Mouse (Mus musculus): ENCODE results near the gene Plcb1.

The Plcb1 gene

GRCm38 (mm10) chr2:134785970-134786855 is at the start of gene Plcb1:
Gene Plcb1, plus strand, starts transcription at chr2:134786067.
- DNase-seq (ENCODE audit: low spot score) = peak; percentile 47

GRCm38 (mm10) chr2:134755537-134755936 is 30.3 kb upstream of the Plcb1 start:
- DNase-seq (ENCODE audit: low spot score) = no peak

DNA sequence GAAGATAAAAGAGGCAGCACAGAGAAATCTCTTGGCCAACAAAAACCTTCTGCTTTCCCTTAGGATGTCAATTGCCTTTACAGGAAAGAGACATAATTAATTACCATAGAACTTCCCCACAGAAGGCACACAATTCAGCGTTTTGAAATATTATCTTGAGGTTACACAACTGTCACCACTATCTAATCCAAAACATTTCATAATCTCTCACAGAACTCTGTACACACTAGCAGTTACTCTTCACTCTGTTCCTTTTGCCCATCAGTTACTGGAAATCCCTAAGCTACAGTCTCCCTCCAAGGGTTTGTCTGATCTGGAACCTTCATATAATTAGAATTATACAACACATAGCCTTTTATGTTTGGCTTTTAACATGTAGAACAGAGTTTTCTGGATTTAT is 29.8 kb upstream of the Plcb1 start:
- DNase-seq (ENCODE audit: low spot score) = no peak

GRCm38 (mm10) chr2:134761029-134761428 is 24.8 kb upstream of the Plcb1 start:
- DNase-seq (ENCODE audit: low spot score) = no peak

GRCm38 (mm10) chr2:134763406-134763990 is 22.4 kb upstream of the Plcb1 start:
- no peak for DNase-seq (ENCODE audit: low spot score)

DNA sequence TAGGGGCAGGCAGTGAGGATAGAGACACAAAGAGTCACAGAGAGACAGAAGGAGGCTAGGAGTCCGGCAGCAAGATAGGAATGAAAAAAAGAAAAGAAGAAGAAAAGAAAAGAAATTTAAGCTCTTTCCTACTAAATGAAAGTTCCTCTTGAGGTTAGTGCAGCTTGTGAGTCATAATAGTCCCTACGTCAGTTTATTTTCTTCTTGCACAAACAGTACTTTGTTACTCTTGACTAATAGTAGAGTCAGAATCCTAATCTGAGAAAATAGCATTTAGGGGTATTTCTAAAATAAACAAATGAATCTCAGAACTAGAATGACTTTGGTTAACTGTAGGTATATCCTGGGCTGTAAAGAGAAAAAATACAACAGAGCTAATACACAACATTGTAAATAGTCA is 21.4 kb upstream of the Plcb1 start:
- DNase-seq (ENCODE audit: low spot score) = no peak

GRCm38 (mm10) chr2:134779826-134780225 is 6.0 kb upstream of the Plcb1 start:
- no peak for DNase-seq (ENCODE audit: low spot score)

DNA sequence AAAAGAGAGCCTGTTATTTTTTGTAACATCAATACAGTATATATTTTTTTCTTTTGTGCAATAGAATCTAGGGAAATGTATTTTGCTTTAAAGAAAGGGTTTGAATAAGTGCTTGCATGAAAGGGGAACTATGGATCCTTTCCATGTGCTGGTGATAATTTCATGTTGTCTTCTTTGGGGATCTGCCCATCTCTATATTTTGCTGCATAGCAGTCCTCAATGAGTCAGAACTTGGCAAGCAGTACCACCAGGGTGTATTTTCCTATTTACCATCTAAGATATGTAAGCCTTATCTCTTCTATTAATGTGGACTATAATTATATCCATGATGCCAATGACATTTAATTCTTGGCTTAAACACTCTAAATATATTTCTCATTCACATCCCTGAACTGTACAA is 5.6 kb upstream of the Plcb1 start:
- DNase-seq (ENCODE audit: low spot score) = no peak

- no peak for DNase-seq (ENCODE audit: low spot score)
Measured at GRCm38 (mm10) chr2:134786856-134787250, 986 bp downstream of the Plcb1 start.

DNA sequence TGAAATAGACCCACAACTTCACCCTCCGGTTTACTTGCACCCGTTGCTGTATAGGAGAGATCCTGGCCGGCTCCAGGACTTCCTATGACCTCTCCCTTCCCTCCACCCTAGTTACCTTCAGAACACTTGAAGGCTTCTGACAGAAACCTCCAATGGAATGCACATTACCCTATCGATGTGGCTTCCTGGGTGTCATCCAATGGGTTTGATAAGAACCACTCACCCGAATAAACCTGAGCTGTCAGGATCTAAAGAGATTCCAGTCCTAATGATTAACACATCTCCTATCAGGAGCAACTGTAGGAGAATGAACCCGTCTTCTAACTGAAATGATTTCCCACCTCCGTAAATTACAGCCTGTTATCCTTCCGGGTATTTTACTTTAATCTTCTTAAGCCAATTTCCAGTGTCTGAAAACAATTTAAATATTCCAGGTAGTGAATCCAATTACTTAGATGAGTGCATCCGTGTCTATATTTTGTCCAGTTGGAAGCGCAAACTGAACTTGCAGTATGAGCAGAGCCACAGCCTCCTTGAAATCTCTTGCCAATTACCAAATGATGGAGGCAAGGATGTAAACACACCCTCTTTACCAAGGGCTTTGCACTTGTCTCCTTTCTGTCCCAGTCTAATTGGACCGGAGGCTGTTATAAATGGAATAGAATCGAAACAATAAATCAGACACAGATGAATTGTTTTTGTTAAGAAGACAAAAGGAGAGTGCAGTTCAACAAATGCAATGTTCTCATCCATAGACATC is 1.6 kb downstream of the Plcb1 start:
- DNase-seq (ENCODE audit: low spot score) = no peak

DNA sequence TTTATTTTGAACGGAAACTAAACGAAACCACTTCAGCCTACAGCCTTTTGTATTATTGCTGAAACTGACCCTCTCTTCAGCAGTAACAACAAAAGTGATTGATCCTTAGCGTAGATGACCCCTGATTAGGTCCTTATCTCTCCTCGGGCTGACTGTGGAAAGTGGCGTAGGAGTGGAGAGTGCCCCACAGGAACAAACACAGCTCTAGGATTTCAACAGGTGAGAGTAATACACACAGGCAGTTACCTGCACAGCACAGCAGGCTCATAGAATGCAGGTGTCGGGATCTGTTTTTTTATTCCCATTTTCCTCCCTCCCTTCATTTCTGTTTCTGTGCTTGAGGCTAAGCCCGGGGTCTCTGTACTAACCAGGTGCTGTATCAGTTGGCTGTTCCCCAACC is 7.1 kb downstream of the Plcb1 start:
- no peak for DNase-seq (ENCODE audit: low spot score)

DNA sequence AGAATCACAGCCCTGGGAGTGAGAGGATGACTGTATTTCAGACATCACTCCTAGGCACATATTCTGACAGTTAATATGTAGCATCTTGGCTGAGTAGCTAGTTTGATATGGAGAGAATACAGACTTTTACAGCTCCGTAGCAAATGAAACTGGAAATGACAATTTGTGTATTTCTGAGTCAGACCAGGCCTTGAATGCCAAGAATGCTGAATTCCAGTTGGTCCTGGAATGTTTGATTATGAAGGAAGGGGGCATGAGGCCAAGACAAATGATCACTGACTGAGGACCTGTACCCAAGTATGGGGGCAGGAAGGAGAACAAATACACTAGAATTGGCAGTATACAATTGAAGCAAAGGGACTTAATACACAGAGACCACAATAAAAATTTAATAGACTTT is 14.4 kb downstream of the Plcb1 start:
- DNase-seq (ENCODE audit: low spot score) = no peak

- DNase-seq (ENCODE audit: low spot score) = no peak
Measured at GRCm38 (mm10) chr2:134816383-134816782, 30.5 kb downstream of the Plcb1 start.

DNA sequence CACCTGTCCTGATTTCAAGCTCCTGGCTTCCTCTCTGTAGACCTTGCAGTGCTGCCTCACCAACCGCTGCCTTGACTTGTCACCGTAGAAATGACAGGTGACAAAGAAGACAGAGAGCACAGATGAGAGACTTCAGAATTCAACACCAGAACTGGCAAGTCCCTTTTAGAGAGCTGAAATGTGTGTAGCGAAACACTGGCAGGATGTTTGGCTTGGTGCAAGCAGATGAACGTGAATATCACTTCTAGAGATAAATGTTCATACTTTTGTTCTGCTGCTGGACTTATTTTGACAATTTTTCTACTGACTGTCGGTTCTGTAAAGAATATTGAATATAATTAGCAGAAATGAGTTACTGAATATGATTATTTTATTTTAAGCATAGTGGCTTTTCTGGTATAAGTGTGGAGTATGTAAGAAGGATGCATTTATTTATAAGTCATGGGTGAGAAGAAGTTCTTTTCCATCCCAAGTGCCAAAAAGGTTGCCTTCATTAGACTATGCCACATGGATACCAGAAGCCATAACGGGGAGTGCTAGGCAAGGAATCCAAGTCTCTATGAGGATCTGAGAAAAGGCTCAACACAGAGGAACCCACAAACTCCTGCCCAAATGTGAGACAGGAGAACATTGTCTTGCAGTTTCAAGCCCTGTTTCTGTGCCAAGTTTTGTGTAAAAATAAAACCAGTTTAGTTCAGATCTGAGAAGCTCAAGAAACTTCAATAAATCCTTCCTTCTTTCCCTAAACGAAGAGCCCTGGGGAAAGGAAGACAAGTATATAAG is 31.4 kb downstream of the Plcb1 start:
- DNase-seq (ENCODE audit: low spot score) = no peak

DNA sequence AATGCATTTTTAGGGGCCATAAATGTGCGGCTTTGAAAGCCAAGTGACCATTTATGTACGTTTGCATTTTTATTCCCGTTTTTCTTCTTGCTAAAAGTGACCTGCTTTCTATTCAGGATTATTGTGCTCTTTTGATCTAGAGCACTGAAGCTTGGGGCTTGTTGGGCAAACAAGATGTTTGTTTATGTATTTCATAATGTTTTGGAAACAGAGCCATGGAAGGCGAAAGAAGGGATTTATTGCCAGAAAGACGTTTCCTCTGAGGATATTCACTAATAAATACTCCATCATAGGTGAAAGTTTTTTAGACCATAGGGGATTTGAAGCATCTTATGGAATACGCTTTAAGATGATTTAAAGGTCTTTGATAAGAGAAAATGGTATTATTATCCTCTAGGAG is 35.3 kb downstream of the Plcb1 start:
- no peak for DNase-seq (ENCODE audit: low spot score)

- no peak for DNase-seq (ENCODE audit: low spot score)
Measured at GRCm38 (mm10) chr2:134825645-134826044, 39.8 kb downstream of the Plcb1 start.

DNA sequence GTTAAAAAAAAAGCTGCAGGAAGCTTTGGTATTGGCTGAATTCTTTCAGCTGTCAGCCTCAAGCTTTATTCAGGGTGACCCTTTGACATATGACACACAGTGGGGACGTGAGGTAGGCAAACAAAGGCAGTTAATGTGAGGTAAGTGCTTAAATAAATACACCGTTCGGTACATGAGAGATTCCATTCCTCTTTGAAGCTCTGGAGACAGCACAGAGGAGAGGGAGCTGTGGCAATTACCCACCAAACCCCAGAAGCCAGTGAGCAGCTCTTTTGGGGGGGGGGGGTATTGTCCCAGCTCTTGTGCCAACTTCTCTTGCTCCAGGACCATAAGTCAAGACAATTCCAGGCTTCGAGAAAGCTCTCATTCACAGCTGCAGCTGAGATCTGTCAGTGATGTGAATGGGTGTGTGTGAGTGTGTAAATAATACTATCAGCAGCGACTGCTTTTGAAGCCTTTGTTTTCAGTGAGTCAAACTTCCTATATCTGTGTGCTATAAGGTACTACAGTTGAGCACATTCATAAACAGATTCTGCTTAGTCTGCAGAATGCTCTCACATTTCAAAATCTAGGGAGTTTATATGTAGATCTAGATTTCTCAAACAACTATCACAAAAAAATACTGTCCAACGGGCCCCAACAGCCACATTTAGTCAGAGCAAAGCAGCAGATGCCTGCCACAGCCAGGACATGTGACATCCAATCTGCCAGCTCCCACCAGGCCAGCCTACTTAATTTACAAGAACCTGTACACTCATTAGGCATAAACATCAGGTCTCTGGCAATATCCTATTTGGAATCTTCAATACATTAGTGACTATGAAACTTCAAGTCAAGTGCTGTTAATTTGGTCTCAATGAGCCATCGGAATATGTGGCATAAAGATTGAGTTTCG is 40.5 kb downstream of the Plcb1 start:
- DNase-seq (ENCODE audit: low spot score) = no peak

- DNase-seq (ENCODE audit: low spot score) = no peak
Measured at GRCm38 (mm10) chr2:134827778-134828487, 42.1 kb downstream of the Plcb1 start.

GRCm38 (mm10) chr2:134831861-134832260 is 46.0 kb downstream of the Plcb1 start:
- no peak for DNase-seq (ENCODE audit: low spot score)

DNA sequence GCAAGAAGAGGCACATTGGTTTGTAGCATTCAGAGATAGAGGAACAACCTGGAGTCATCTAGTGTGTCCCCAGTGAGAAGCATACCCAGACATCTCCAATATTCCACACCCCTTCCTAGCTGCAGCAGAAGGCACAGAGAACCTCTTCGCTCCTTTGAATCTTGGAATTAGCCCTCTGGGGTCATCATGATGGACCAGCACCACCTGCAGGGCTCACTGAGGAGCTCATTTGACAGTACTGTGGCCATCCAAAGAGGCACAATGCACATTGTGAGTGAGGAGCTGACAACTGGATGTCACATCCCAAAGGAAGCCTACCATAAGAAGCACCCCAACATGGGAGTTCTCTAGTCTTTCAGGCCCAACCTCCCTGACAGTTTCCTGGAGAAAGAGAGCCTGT is 50.2 kb downstream of the Plcb1 start:
- no peak for DNase-seq (ENCODE audit: low spot score)
